Mouse (Mus musculus) common myeloid progenitor, adult 5-6 weeks (primary cell): ENCODE measurements around the gene Tmem150a. TPM values are rescaled to one million over a fixed set of nuclear protein-coding genes. Genes with fewer than 3 reads are reported as not detected.

Source experiments
- ATAC-seq: replicated peaks from 2 replicates; pipeline ENCODE4 v1.8.0; 2016; ENCODE audit warnings: low read depth, mild to moderate bottlenecking, moderate TSS enrichment, inconsistent platforms; ENCODE audit not compliant: poor library complexity, severe bottlenecking
- total RNA-seq: library from RNA; stranded (forward); fragments of 200-1000, 187-1606 nt; gene quantifications from 2 replicates; pipeline ENCODE4 v1.2.3, GENCODE M21; 2017

Tmem150a gene
- total RNA-seq, 1 experiment from 2014 or later = not detected

DNA sequence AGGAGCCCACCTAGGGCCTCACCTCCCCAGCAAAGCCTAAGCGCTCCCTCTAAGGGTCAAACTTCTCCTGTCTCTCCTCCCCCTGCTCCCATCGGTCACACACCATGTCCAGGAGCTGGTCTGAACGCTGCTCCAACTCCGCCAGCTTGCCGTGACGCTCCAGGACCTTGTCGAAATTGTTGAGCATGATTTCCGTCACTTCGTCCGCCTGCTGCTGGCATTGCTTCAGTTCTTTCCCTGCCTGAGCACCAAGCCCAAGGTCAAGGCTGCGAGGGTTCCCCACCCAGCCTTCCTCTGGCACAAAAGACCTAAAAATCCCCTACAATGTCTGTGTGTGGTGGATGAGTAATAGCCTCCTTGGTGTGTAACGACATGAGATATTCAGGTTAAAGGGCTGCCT is 14.8 kb downstream of the Tmem150a start:
- no peak for ATAC-seq

DNA sequence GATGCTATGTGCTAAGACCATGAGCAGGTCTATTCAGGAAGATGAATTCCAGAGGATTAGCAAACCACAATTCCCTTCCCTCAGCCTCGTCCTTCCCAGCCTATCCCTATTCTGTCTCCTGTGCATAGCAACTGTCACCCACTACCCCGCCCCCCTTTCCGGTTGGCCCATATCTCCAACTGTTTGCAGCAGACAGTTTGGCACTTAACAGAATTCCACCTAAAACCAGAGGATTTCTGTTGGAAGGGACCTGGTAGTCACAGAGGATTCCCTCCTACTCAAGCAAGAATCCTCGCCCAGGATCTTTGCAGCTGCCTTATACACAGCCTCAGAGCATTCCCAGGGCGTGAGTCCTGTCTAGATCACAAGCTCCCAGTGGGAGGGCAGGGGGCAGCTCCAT is 15.9 kb downstream of the Tmem150a start:
- ATAC-seq = no peak

DNA sequence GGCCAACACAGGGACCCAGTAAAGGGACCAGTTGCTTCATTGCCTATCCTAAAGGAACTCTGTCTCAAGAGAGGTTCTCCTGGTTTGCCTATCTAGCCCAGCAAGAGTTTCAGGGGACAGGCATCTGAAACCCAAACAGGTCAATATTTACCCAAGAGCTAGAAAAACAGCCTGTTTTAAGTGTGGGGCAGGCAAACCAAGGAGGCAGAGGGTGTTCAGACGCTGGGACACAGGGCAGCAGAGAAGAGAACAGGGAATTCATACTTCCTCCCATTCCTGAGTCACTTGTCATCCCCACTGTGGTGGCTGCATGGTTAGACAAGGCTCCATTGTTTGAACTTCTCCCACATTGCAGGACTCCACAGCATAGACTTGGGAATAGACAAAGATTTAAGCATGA is 16.3 kb downstream of the Tmem150a start:
- no peak for ATAC-seq

GRCm38 (mm10) chr6:72373184-72373583 is 17.9 kb downstream of the Tmem150a start:
- ATAC-seq = no peak

DNA sequence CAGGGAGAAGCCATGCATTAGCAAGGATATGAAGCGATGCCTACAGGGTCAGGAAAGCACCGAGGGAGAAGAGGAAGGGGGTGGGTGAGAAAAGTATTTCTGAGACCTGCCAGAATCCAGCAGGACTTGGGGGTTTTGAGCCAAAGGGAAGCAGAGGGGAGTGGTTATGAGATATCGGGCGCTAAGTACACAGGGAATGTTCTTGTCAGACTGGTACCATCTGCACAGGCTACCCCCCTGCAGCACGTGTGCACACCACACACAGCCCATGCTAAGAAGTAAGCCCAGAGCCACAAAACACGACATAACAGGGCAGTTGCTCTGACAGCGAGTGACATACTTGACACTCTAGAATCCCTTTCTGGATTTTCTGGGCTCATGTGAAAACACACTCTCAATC is 19.0 kb downstream of the Tmem150a start:
- no peak for ATAC-seq

DNA sequence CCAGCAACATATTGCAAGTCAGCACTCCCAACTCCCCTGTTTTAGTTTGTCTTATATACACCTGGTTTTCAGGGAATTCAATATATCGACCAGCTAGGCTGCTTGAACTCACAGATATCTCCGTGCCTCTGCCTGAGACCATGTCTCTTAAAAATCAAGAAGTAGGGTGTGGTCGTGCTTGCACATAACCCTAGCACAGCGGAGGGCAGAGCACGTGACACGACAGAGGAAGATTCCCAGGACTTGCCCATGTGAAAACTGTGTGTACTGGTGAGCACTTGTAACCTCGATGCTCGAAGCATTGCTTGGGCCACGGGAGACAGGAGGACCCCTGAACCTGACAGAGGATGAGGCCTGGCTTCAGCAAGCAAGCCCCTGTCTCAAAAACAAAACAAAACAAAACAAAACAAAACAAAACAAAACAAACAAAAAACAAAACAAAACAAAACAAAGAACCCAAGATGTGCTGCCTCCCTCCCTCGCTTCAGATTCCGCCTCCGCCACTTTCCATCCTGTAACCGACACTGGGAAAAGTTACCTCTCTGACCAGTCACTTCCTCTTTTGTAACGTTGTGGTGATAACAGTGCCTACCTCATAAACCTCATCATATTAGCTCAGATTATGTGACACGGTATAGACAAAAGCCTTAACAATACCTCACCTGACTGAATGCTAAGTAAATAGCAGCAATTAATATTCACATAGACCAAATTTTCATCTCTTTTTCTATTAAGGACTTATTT is 19.7 kb downstream of the Tmem150a start:
- ATAC-seq = peak; percentile 64

DNA sequence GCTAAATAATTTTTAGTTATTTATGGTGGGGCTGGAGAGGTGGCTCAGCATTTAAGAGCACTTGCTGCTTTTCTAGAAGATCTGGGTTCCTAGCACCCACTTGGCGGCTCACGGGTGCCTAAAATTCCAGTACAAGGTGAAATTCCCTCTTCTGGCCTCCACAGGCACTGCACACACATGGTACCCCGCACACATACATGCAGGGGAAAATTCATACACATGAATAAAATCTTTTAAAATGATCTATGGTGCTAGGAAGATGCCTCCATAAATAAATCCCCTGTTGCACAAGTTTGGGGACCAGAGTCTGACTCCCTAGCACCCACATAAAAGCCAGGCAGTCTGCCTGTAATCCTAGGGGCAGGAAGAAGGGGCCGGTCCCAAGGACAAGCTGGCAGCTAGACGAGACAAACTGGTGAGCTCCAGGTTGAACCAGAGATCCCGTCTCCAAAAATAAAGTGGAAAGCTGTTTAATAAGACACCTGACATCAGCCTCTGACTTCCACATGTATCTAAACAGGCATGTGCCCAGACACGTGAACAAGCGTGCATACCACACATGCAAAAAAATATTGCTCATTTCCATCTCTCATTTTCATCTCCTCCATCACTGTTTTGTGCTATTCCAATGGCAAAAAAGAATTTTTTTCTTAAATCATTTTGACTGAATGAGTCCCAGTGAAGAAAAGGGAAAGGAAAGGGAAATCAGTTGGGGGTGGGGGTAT is 23.4 kb downstream of the Tmem150a start:
- no peak for ATAC-seq

- peak; percentile 41 for ATAC-seq
These were observed 24.3 kb downstream of the Tmem150a start for GRCm38 (mm10) chr6:72379377-72380130.

GRCm38 (mm10) chr6:72380131-72380770 is 25.0 kb downstream of the Tmem150a start, which contains the start of gene Vamp5:
Gene Vamp5 (minus strand): TSS chr6:72380468.
- peak; percentile 70 for ATAC-seq

GRCm38 (mm10) chr6:72382494-72382893 is 27.2 kb downstream of the Tmem150a start:
- ATAC-seq = no peak

DNA sequence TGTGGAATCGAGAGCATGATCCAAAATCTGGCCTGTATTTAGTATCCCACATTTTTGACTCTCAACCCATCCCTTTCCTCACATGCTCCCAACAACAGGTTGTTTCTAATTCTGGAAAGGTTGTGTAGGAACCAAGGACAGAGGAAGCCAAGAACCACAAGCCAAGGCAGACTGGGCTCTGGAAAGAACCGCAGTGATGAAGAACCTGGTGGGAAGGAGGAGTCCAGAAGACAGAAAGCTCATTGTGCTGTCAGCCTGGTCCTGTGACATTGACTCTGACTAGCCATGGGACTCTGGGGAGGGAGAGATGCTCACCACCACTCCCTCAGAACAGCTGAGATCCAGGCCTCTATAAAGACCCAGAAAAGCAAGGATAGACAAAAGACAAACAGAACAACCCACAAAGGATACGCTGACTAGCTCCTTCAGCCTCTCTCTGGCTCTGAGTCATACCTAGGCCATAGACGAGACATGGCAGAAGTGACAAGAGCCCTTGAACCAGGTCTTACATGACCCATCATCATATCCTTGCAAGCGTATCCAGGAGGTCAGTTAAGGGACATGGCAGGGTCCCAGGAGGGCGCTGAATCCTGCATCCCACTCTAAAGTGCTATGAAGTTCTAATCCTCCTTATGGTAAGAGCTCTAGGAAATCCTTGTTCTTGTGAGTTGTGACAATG is 28.0 kb downstream of the Tmem150a start:
- no peak for ATAC-seq

DNA sequence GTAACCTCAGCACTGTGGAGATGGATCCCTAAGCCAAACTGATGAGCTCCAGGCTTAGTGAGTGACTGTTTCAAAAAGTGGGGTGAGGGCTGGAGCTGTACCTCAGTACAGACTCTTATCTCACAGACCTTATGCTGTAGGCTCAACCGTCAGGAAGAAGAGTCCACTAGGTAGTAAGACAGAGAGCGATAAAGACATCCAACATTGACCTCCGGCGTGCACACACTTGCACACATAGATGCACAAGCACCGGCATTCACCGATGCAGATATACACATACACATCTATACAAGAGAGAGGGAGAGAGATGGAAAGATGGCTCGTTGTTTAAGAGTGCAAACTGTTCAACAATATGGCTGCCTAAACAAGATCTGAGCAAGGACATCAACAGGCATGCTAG is 28.7 kb downstream of the Tmem150a start:
- ATAC-seq = peak; percentile 52

DNA sequence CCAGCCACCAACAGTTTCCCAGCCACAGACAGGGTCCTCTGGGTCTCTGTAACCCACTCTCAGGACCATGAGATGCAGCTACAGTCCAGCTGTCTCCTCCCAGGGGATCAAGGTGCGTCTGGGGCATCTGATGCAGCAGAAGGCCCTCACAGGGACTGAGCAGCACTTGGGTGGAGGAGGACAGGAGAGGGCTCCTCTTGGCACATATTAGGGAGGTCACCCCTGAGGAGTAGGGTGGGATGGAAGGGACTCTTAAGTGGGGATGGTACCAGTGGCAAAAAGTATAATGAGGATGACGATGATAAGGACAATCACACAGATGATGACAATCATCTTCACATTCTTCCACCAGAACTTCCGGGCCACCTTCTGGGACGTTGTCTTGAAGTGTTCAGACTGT is 30.0 kb downstream of the Tmem150a start:
- no peak for ATAC-seq

GRCm38 (mm10) chr6:72386561-72386960 is 31.3 kb downstream of the Tmem150a start:
- ATAC-seq = no peak

DNA sequence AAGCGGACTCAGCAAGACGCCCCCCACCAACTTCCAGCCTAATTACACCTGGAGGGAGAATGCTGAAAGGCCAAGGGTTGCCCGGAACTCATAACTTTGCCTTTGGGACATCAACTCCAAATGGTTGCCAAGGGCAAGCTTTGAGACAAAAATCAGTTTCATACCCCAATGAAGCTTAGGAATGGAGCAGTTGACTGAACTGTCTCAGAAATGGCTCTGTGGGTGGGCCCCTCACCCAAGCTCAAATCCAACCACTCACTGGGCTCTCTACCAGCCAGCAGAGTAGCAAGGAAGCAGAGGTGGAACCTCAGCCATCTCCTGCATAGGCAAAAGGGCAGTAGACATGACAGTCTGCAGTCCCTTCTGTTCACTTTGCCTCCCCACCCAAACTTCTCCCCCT is 32.6 kb downstream of the Tmem150a start:
- ATAC-seq = no peak

DNA sequence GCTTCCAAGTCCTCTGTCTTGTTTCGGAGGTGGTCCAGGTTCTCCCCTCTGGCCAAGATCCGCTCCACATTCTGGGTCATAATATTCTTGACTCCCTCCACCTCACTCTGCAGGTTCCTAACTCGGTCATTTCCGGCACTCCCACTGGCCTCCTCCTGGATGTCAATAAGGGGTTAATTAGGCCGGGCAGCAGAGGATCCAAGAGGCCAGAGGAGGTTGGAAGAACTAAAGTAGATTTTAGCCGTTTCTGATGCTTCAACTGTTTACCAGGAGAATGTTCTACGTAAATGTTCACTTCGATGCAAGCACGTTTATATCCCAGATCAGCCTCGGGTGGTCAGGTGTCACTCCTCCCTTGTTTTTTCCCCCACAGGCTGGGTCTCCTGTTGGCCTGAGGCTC is 33.0 kb downstream of the Tmem150a start:
- ATAC-seq = no peak

DNA sequence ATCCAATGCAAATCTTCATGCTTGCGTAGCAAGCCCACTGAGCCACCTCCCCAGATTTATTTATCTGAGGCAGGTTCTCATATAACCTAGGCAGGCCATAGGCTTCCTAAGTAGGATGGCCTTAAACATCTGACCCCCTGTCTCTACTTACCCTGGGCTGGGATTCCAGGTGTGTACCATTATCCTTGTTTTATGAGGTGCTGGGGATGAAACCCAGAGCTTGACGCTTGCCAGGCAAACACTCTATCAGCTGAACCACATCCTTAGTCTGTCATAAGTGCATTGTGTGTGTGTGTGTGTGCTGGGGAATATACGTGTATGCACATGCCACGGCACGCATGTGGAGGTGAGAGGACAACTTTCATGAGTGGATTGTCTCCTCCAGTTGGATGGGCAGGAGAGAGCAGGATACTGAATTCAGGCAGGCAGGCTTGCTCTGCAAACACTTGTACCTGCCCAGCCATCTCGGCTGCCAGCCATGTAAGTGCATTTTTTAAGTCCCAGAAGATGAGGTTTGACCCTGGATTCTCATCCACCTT is 33.6 kb downstream of the Tmem150a start:
- no peak for ATAC-seq

DNA sequence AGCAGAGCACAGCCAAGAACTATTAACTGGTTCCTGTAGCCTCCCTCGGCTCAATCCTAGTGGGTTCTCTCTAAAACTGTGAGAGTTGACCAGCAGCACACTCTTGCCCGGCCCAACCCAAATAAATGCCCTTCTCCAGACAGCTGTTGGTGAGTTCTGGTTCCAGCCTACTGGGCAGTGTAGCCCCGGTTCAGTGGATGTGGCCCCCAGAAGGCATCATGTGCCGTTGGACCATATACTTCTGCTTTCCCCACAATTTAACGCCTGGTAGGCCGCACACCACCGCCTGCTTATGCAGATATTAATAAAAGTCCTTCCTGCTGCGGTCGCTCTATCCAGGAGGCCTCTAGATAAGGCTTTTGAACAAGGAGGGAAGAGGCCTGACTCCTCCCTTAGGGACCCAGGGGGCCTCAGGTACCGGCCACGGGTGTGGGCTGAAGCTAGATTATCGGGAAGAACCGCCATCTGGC is 34.3 kb downstream of the Tmem150a start:
- peak; percentile 82 for ATAC-seq

- ATAC-seq = peak; percentile 63
These were observed 34.9 kb downstream of the Tmem150a start, which contains the start of gene Vamp8 for GRCm38 (mm10) chr6:72389941-72390771. Gene Vamp8 (minus strand): TSS chr6:72390703.
